Mouse (Mus musculus) stomach, postnatal 0 days (tissue): Measurements from ENCODE around the gene Sema6d. TPM values are rescaled to one million over a fixed set of nuclear protein-coding genes. Genes with fewer than 3 reads are reported as not detected.
A peak's percentile ranks its signal among the peaks of the same experiment; 100 is the strongest.

ENCODE experiments used
- ATAC-seq: fragments of 200-750 bp; cut with Nextera tagmentation; 2 replicates; pipeline ENCODE4 v1.8.0; 2017; ENCODE audit not compliant: low FRiP score, low TSS enrichment
- DNase-seq: peaks from one replicate; pipeline ENCODE4 v3.0.0-alpha.2; 2016; ENCODE audit warnings: low spot score
- H3K27ac ChIP-seq: fragments of 300-500 bp; sonication (generic); replicated peaks from 2 replicates; pipeline ENCODE4 v1.5.1; 2014; ENCODE audit warnings: mild to moderate bottlenecking, control low read depth
- H3K27me3 ChIP-seq: fragments of 300-500 bp; sonication (generic); 2 replicates; pipeline ENCODE4 v1.6.1; 2014; ENCODE audit warnings: low read length; ENCODE audit not compliant: control insufficient read depth, insufficient read depth
- H3K36me3 ChIP-seq: fragments of 300-500 bp; sonication (generic); 2 replicates; pipeline ENCODE4 v1.6.1; 2014; ENCODE audit warnings: low read length, mixed read lengths; ENCODE audit not compliant: control insufficient read depth, insufficient read depth
- H3K4me1 ChIP-seq: fragments of 300-500 bp; sonication (generic); replicated peaks from 2 replicates; pipeline ENCODE4 v1.6.1; 2014; ENCODE audit warnings: antibody characterized with exemption; ENCODE audit not compliant: control insufficient read depth, insufficient read depth
- H3K4me2 ChIP-seq: fragments of 300-500 bp; sonication (generic); replicated peaks from 2 replicates; pipeline ENCODE4 v1.6.1; 2014; ENCODE audit warnings: low read depth, mild to moderate bottlenecking, control low read depth, moderate library complexity
- H3K4me3 ChIP-seq: fragments of 300-500 bp; sonication (generic); 2 replicates; pipeline ENCODE4 v1.5.1; 2014; ENCODE audit warnings: low read depth, low read length, control low read depth
- H3K9ac ChIP-seq: fragments of 300-500 bp; sonication (generic); 2 replicates; pipeline ENCODE4 v1.6.1; 2014; ENCODE audit warnings: mild to moderate bottlenecking, low read length, control low read depth, mixed read lengths
- H3K9me3 ChIP-seq: fragments of 300-500 bp; sonication (generic); 2 replicates; pipeline ENCODE4 v1.6.1; 2016; ENCODE audit warnings: low read length; ENCODE audit not compliant: control insufficient read depth
- CTCF ChIP-seq: IDR thresholded peaks from 2 replicates; pipeline ENCODE4 v1.5.1; 2016; ENCODE audit warnings: antibody characterized with exemption, low read depth, mild to moderate bottlenecking, moderate library complexity
- EP300 ChIP-seq: optimal IDR thresholded peaks from 2 replicates; pipeline ENCODE3; 2016; ENCODE audit warnings: antibody characterized with exemption
- WGBS: fragments of 180-500 bp; shearing (Covaris S2); extraction: QIAGEN DNeasy Blood & Tissue Kit; methylation state at CpG from one replicate; pipeline ENCODE4 v1.1.7; 2014; 5-methylcytosine and 5-hydroxymethylcytosine counted together
- polyA plus RNA-seq: library from polyadenylated mRNA; unstranded; fragments of >200 nt; fragmentation: Nextera tagmentation; extraction: Ambion mirVana; gene quantifications from 2 replicates; pipeline ENCODE4 v1.2.1, GENCODE M21; 2015

Gene Sema6d
- polyA plus RNA-seq, 1 experiment from 2014 or later = 2.1 TPM

DNA sequence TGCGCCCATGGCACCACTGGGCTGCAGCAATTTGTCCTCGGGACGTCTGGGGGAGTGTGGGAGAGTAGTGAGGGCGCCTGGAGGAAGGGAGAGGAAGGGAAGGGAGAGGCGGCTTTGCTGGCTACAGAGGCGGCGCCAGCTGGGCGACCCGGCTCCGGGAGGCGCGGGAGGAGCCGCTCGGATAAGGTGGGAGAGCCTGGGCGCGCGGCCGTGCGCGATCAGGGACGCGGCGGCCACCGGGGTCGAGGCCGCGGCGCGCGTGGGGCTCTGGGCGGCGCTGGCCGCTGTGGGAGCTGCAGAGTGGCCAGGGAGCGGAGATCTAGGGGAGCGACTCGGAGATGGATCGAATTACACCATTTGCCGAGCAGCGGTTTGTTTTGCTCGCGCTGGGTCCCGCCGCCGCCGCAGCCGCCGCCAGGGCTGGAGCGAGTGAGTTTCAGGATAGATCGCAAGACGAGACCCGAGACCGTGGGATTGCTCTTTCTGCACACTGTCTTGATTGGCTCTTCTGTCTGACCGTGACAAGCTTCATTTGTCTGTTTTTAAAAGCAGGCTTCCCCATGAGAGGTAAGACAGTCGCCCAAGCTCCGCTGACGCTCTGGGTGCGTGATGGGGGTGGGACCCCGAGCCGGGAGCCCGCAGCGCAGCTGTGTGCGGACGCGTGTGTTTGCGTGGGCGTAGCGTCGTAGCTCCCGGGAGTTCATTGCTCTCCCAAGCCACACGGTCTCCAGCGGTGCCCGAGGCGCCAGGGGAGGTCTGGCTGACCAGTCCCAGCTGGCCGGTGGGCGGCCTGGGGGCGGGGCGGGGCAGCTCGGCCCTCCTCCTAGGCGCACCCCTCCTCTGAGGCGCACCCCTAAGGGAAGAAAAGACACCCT is 520.2 kb downstream of the Sema6d start:
- under 1% methylated on average over 60 of the region's 80 CpGs for WGBS
- no peaks in the 10 kb centered on the region for H3K36me3 ChIP-seq
- DNase-seq (peak; percentile 77), ATAC-seq (peak; percentile 90)
- no peaks in the 10 kb centered on the region for H3K27me3 ChIP-seq
- H3K9me3 ChIP-seq = no peaks in the 10 kb centered on the region
- peak overlapping the region; percentile 74 for H3K9ac ChIP-seq
- H3K4me1 ChIP-seq = no peaks in the 10 kb centered on the region
- H3K4me2 ChIP-seq = peak overlapping the region; percentile 97
- H3K4me3 ChIP-seq = peak overlapping the region; percentile 71
- TF ChIP-seq EP300 = no peak
- peak; percentile 31; the same call in 1 of the 2 replicates for TF ChIP-seq CTCF
- H3K27ac ChIP-seq = peak overlapping the region; percentile 91

DNA sequence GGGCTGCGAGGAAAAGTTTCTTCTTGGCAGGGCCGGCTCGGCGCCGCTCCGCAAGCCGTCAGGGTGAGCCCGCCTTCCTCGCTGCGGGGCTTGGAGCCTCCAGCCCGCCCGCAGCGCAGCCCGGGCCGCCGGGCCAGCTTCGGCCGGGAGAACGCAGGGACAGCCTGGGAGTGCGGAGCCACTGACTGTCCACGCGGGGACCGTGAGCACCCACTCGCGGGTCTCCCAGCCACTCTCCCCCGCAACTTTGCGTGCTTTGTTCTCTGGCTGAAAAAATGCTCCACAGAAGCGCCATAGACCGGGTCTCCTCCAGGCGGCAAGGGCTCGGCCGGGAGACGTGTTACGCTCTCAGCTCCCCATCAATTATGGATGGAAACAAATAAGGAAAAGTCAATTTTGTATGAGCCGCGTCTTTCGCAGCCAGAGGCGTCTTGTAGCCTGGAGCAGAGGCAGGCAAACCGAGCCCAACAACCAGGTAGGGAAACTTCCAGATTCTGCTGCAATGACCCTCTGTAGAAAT is 520.9 kb downstream of the Sema6d start:
- Histone ChIP-seq H3K4me1 (no peaks in the 10 kb centered on the region), H3K9me3 (no peaks in the 10 kb centered on the region), H3K27me3 (no peaks in the 10 kb centered on the region), H3K9ac (peak overlapping the region; percentile 74), H3K4me3 (peak overlapping the region; percentile 71), H3K36me3 (no peaks in the 10 kb centered on the region), H3K27ac (peak overlapping the region; percentile 91), H3K4me2 (peak overlapping the region; percentile 97)
- under 1% methylated on average over 35 of the region's 39 CpGs for WGBS
- ATAC-seq (no peak; the same call in 1 of the 2 replicates), DNase-seq (peak; percentile 21)
- TF ChIP-seq EP300 (no peak), CTCF (peak; percentile 14; the same call in 1 of the 2 replicates)

DNA sequence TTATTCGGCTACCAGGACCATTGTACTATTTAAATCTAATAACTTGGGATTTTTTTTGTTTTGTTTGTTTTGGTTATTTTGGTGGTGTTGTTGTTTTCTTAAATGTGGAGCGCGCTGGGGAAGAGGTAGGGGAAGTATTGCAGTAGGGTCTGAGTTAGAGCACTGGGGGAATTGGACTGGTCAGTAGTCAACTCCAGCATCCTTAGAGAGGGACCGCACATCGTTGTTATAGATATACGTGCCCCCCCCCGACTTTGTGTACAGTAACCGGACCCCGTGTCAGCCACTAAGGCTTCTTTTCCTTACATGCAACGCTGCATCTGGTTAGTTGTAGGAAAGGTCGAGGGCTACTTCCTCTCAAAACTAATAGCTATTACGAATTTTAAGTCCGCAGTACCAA is 521.5 kb downstream of the Sema6d start:
- no peaks in the 10 kb centered on the region for H3K4me1 ChIP-seq
- no peak for DNase-seq
- no peaks in the 10 kb centered on the region for H3K9me3 ChIP-seq
- peak overlapping the region; percentile 71 for H3K4me3 ChIP-seq
- peak overlapping the region; percentile 74; the same call in 1 of the 2 replicates for H3K9ac ChIP-seq
- no peak for TF ChIP-seq EP300
- no peak for TF ChIP-seq CTCF
- ATAC-seq = no peak
- no peak overlapping the region for H3K27ac ChIP-seq
- no peaks in the 10 kb centered on the region for H3K36me3 ChIP-seq
- WGBS = 18% methylated on average over 13 of the region's 13 CpGs
- H3K27me3 ChIP-seq = no peaks in the 10 kb centered on the region
- H3K4me2 ChIP-seq = peak overlapping the region; percentile 97

- H3K27ac ChIP-seq = no peak overlapping the region
- H3K9me3 ChIP-seq = no peaks in the 10 kb centered on the region
- peak overlapping the region; percentile 71 for H3K4me3 ChIP-seq
- no peak for ATAC-seq
- no peaks in the 10 kb centered on the region for H3K27me3 ChIP-seq
- H3K9ac ChIP-seq = no peak overlapping the region
- H3K4me2 ChIP-seq = peak overlapping the region; percentile 97
- WGBS = 46% methylated on average over 6 of the region's 6 CpGs
- TF ChIP-seq EP300 (no peak), CTCF (no peak)
- no peak for DNase-seq
- H3K4me1 ChIP-seq = no peaks in the 10 kb centered on the region
- H3K36me3 ChIP-seq = no peaks in the 10 kb centered on the region
These were observed 522.5 kb downstream of the Sema6d start for GRCm38 (mm10) chr2:124612276-124612675.

GRCm38 (mm10) chr2:124612727-124613510 is 523.1 kb downstream of the Sema6d start:
- no peak overlapping the region for H3K27ac ChIP-seq
- no peak for DNase-seq
- H3K36me3 ChIP-seq = no peaks in the 10 kb centered on the region
- ATAC-seq = no peak
- H3K4me2 ChIP-seq = peak overlapping the region; percentile 97
- peak overlapping the region; percentile 71 for H3K4me3 ChIP-seq
- no peaks in the 10 kb centered on the region for H3K27me3 ChIP-seq
- TF ChIP-seq EP300 (no peak), CTCF (no peak)
- 58% methylated on average over 10 of the region's 10 CpGs for WGBS
- no peak overlapping the region for H3K9ac ChIP-seq
- H3K4me1 ChIP-seq = no peaks in the 10 kb centered on the region
- no peaks in the 10 kb centered on the region for H3K9me3 ChIP-seq
